Mouse (Mus musculus) megakaryocyte, embryonic 14.5 days (primary cell): Measurements from ENCODE around the gene Rack1. TPM values are rescaled to one million over a fixed set of nuclear protein-coding genes. Genes with fewer than 3 reads are reported as not detected.
"Not testable (repeated sequence)": the region's sequence is repeated elsewhere in the genome, so short reads cannot be mapped to it uniquely, and the experiment has no call there.

Experiments used
- H3K27me3 ChIP-seq: replicated peaks from 2 replicates; pipeline ENCODE3; 2012; ENCODE audit warnings: inconsistent platforms
- H3K36me3 ChIP-seq: replicated peaks from 2 replicates; pipeline ENCODE3; 2012; ENCODE audit warnings: low read length, inconsistent platforms, mixed read lengths
- H3K4me1 ChIP-seq: 2 replicates; pipeline ENCODE4 v1.6.1; 2012; ENCODE audit warnings: inconsistent platforms
- H3K4me3 ChIP-seq: replicated peaks from 2 replicates; pipeline ENCODE3; 2012; ENCODE audit warnings: moderate library complexity, mild to moderate bottlenecking, inconsistent platforms
- H3K9me3 ChIP-seq: 2 replicates; pipeline ENCODE4 v1.6.1; 2012; ENCODE audit warnings: inconsistent platforms
- FLI1 ChIP-seq: IDR thresholded peaks from 2 replicates; pipeline ENCODE4 v1.6.1; 2012; ENCODE audit warnings: low read length, inconsistent platforms, mixed read lengths
- GATA1 ChIP-seq: IDR thresholded peaks from 3 replicates; pipeline ENCODE4 v1.6.1; 2012; ENCODE audit warnings: mixed read lengths, low read length, inconsistent platforms, borderline replicate concordance
- polyA plus RNA-seq: library from polyadenylated mRNA; stranded (reverse); fragments of >175 nt; gene quantifications from 2 replicates; pipeline ENCODE4 v1.2.3, GENCODE M21; 2012; ENCODE audit warnings: low replicate concordance; ENCODE audit not compliant: insufficient read depth

Gene Rack1
- polyA plus RNA-seq, 1 experiment: 2,725 TPM

- peaks cover 5% of the 10 kb centered on the region for H3K27me3 ChIP-seq
- no peaks in the 10 kb centered on the region for H3K9me3 ChIP-seq
- peaks cover 46% of the 10 kb centered on the region for H3K4me1 ChIP-seq
- peak overlapping the region; percentile 99 for H3K4me3 ChIP-seq
- TF ChIP-seq GATA1: no peak
- TF ChIP-seq FLI1: no peak
- peaks cover 5% of the 10 kb centered on the region for H3K36me3 ChIP-seq
Measured at GRCm38 (mm10) chr11:48838879-48839680, 38.9 kb downstream of the Rack1 start.

- peaks cover 5% of the 10 kb centered on the region for H3K27me3 ChIP-seq
- no peaks in the 10 kb centered on the region for H3K9me3 ChIP-seq
- H3K4me1 ChIP-seq: peaks cover 40% of the 10 kb centered on the region
- no peak for TF ChIP-seq GATA1
- no peak for TF ChIP-seq FLI1
- peaks cover 5% of the 10 kb centered on the region for H3K36me3 ChIP-seq
- H3K4me3 ChIP-seq: no peak overlapping the region
Measured at GRCm38 (mm10) chr11:48840805-48841204, 40.7 kb downstream of the Rack1 start.

GRCm38 (mm10) chr11:48841213-48841612, 41.1 kb downstream of the Rack1 start:
- Histone ChIP-seq H3K4me1 (peaks cover 40% of the 10 kb centered on the region), H3K27me3 (peaks cover 5% of the 10 kb centered on the region), H3K9me3 (no peaks in the 10 kb centered on the region), H3K36me3 (peaks cover 5% of the 10 kb centered on the region), H3K4me3 (no peak overlapping the region)
- TF ChIP-seq FLI1 (no peak), GATA1 (no peak)

- no peak for TF ChIP-seq GATA1
- no peak for TF ChIP-seq FLI1
- H3K36me3 ChIP-seq: peaks cover 5% of the 10 kb centered on the region
- H3K27me3 ChIP-seq: no peaks in the 10 kb centered on the region
- no peaks in the 10 kb centered on the region for H3K9me3 ChIP-seq
- no peak overlapping the region for H3K4me3 ChIP-seq
- H3K4me1 ChIP-seq: peaks cover 36% of the 10 kb centered on the region
Measured at GRCm38 (mm10) chr11:48842378-48842792, 42.3 kb downstream of the Rack1 start.

GRCm38 (mm10) chr11:48843202-48843601, 43.1 kb downstream of the Rack1 start:
- Histone ChIP-seq H3K9me3 (no peaks in the 10 kb centered on the region), H3K27me3 (no peaks in the 10 kb centered on the region), H3K4me3 (no peak overlapping the region), H3K36me3 (peaks cover 5% of the 10 kb centered on the region), H3K4me1 (peaks cover 35% of the 10 kb centered on the region)
- TF ChIP-seq FLI1 (no peak), GATA1 (no peak)

GRCm38 (mm10) chr11:48844309-48844708, 44.2 kb downstream of the Rack1 start:
- peaks cover 5% of the 10 kb centered on the region for H3K36me3 ChIP-seq
- H3K4me1 ChIP-seq: peaks cover 32% of the 10 kb centered on the region
- no peaks in the 10 kb centered on the region for H3K9me3 ChIP-seq
- TF ChIP-seq GATA1 (no peak), FLI1 (no peak)
- no peak overlapping the region for H3K4me3 ChIP-seq
- peaks cover 4% of the 10 kb centered on the region for H3K27me3 ChIP-seq

- Histone ChIP-seq H3K27me3 (peaks cover 9% of the 10 kb centered on the region), H3K9me3 (no peaks in the 10 kb centered on the region), H3K36me3 (peaks cover 9% of the 10 kb centered on the region), H3K4me3 (no peak overlapping the region), H3K4me1 (peaks cover 40% of the 10 kb centered on the region)
- TF ChIP-seq FLI1: no peak
- no peak for TF ChIP-seq GATA1
Measured at GRCm38 (mm10) chr11:48845244-48845815, 45.2 kb downstream of the Rack1 start.

GRCm38 (mm10) chr11:48846362-48846761, 46.2 kb downstream of the Rack1 start:
- H3K27me3 ChIP-seq, H3K36me3 ChIP-seq, H3K4me3 ChIP-seq, H3K9me3 ChIP-seq: not testable (repeated sequence)
- peaks cover 40% of the 10 kb centered on the region for H3K4me1 ChIP-seq

GRCm38 (mm10) chr11:48846881-48847280, 46.7 kb downstream of the Rack1 start:
- H3K36me3 ChIP-seq: peaks cover 8% of the 10 kb centered on the region
- H3K4me1 ChIP-seq: peaks cover 38% of the 10 kb centered on the region
- TF ChIP-seq FLI1: no peak
- TF ChIP-seq GATA1: no peak
- H3K27me3 ChIP-seq: peaks cover 9% of the 10 kb centered on the region
- peaks cover 8% of the 10 kb centered on the region for H3K9me3 ChIP-seq
- no peak overlapping the region for H3K4me3 ChIP-seq

GRCm38 (mm10) chr11:48850240-48850639, 50.1 kb downstream of the Rack1 start:
- Histone ChIP-seq H3K27me3 (peaks cover 9% of the 10 kb centered on the region), H3K4me3 (no peak overlapping the region), H3K4me1 (peaks cover 59% of the 10 kb centered on the region), H3K9me3 (peaks cover 8% of the 10 kb centered on the region), H3K36me3 (peaks cover 8% of the 10 kb centered on the region)
- no peak for TF ChIP-seq FLI1
- TF ChIP-seq GATA1: no peak
